Mouse (Mus musculus): ENCODE measurements around the gene Clstn3.

The Clstn3 gene

GRCm38 (mm10) chr6:124449668-124450383 is 14.8 kb downstream of the Clstn3 start:
- peak in 1 of 2 experiments; percentile 50 for DNase-seq (ENCODE audit: inconsistent age in 2 of 2, low spot score in 1 of 2)

GRCm38 (mm10) chr6:124448959-124449667 is 15.5 kb downstream of the Clstn3 start:
- peak in 1 of 2 experiments; percentile 63 for DNase-seq (ENCODE audit: inconsistent age in 2 of 2, low spot score in 1 of 2)

- peak in 1 of 2 experiments; percentile 66 for DNase-seq (ENCODE audit: inconsistent age in 2 of 2, low spot score in 1 of 2)
These were observed 16.3 kb downstream of the Clstn3 start for GRCm38 (mm10) chr6:124448186-124448852.

- DNase-seq (ENCODE audit: inconsistent age in 2 of 2, low spot score in 1 of 2), result no peak
These were observed 17.2 kb downstream of the Clstn3 start for GRCm38 (mm10) chr6:124447356-124447755.

- DNase-seq (ENCODE audit: inconsistent age in 2 of 2, low spot score in 1 of 2), result peak; percentile 59 to 78
These were observed 18.1 kb downstream of the Clstn3 start for GRCm38 (mm10) chr6:124446459-124446858.

- DNase-seq (ENCODE audit: inconsistent age in 2 of 2, low spot score in 1 of 2), result no peak
These were observed 18.6 kb downstream of the Clstn3 start for GRCm38 (mm10) chr6:124446024-124446423.

- DNase-seq (ENCODE audit: inconsistent age in 2 of 2, low spot score in 1 of 2), result no peak
These were observed 21.3 kb downstream of the Clstn3 start for GRCm38 (mm10) chr6:124443338-124443737.

GRCm38 (mm10) chr6:124436245-124436644 is 28.3 kb downstream of the Clstn3 start:
- DNase-seq (ENCODE audit: inconsistent age in 2 of 2, low spot score in 1 of 2), result no peak

- DNase-seq (ENCODE audit: inconsistent age in 2 of 2, low spot score in 1 of 2), result peak in 1 of 2 experiments; percentile 83
These were observed 29.4 kb downstream of the Clstn3 start for GRCm38 (mm10) chr6:124435173-124435572.

GRCm38 (mm10) chr6:124433688-124434324 is 30.8 kb downstream of the Clstn3 start:
- peak in 1 of 2 experiments; percentile 69 for DNase-seq (ENCODE audit: inconsistent age in 2 of 2, low spot score in 1 of 2)

- DNase-seq (ENCODE audit: inconsistent age in 2 of 2, low spot score in 1 of 2), result no peak
These were observed 33.7 kb downstream of the Clstn3 start for GRCm38 (mm10) chr6:124430784-124431495.

GRCm38 (mm10) chr6:124430379-124430778 is 34.2 kb downstream of the Clstn3 start:
- DNase-seq (ENCODE audit: inconsistent age in 2 of 2, low spot score in 1 of 2), result peak in 1 of 2 experiments; percentile 49

- DNase-seq (ENCODE audit: inconsistent age in 2 of 2, low spot score in 1 of 2), result peak in 1 of 2 experiments; percentile 72
These were observed 36.6 kb downstream of the Clstn3 start for GRCm38 (mm10) chr6:124427791-124428576.

GRCm38 (mm10) chr6:124427289-124427688 is 37.3 kb downstream of the Clstn3 start:
- DNase-seq (ENCODE audit: inconsistent age in 2 of 2, low spot score in 1 of 2), result no peak

- peak; percentile 55 to 87 for DNase-seq (ENCODE audit: inconsistent age in 2 of 2, low spot score in 1 of 2)
These were observed 38.0 kb downstream of the Clstn3 start for GRCm38 (mm10) chr6:124426604-124427003.

- DNase-seq (ENCODE audit: inconsistent age in 2 of 2, low spot score in 1 of 2), result peak in 1 of 2 experiments; percentile 53
These were observed 39.1 kb downstream of the Clstn3 start for GRCm38 (mm10) chr6:124425523-124425922.

- DNase-seq (ENCODE audit: inconsistent age in 2 of 2, low spot score in 1 of 2), result peak in 1 of 2 experiments; percentile 66
These were observed 39.6 kb downstream of the Clstn3 start for GRCm38 (mm10) chr6:124425042-124425441.

GRCm38 (mm10) chr6:124424068-124424498 is 40.5 kb downstream of the Clstn3 start:
- DNase-seq (ENCODE audit: inconsistent age in 2 of 2, low spot score in 1 of 2), result peak in 1 of 2 experiments; percentile 79

GRCm38 (mm10) chr6:124418686-124419085 is 45.9 kb downstream of the Clstn3 start:
- DNase-seq (ENCODE audit: inconsistent age in 2 of 2, low spot score in 1 of 2), result no peak

All from adrenal gland, adult (tissue).